Mouse (Mus musculus) brain, embryonic 14.5 days (tissue): Measurements from ENCODE around the gene Uba1.

ENCODE experiments used
- CTCF ChIP-seq: fragments of 200-500 bp; IDR thresholded peaks from 2 replicates; pipeline ENCODE4 v1.5.1; 2012; ENCODE audit warnings: inconsistent platforms, mild to moderate bottlenecking, moderate library complexity, borderline replicate concordance; ENCODE audit not compliant: insufficient read depth, insufficient read length; ENCODE audit errors: extremely low read depth
- POLR2A ChIP-seq: fragments of 200-500 bp; IDR thresholded peaks from 2 replicates; pipeline ENCODE4 v1.6.1; 2012; ENCODE audit warnings: mild to moderate bottlenecking, inconsistent platforms, borderline replicate concordance; ENCODE audit not compliant: poor library complexity, insufficient read depth, insufficient read length, severe bottlenecking; ENCODE audit errors: extremely low read depth

DNA sequence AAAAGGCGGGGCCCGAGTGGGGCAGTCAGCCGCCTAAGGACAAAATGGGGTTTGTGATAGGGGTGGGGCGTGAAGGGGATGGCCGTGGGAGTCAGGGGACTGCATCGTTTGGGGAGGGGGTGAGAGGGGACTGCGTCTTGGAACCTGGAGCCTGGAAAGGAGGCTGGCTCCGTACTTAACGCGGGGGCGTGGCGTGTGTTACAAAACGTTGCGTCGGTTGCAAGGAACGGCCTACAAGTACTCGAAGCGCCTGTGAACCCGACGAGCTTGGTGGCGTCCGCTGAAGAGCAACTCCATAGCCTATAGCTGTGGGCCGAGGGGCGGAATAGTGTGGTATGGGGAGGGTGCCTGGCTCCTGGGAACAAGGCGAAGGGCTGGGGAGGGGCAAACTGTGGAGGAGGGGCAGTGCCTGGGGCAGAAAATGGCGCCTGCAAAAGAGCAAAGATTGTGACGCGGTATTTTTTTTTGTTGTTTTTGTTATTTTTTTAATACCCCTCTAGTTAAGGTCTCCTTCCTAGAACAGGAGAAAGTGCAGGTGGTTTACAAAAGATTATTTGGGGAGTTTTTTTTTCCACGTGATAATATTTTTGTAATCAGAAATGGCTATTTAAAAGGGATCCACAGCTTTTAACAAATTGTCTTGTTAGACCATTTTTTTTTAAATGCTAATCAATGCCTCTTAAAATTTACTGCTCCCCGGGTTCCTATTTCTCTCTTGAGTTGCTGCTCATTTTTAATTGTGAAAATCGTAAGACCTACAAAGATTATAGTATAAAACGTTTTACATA lies 46.4 kb downstream of the Uba1 start:
- TF ChIP-seq CTCF = no peak
- TF ChIP-seq POLR2A = no peak
